13 mouse cellular contexts compared by ENCODE assay signal in genomic region chr2:16183158-16183557, GRCm38 (mm10).
"Had no signal": no experiment of that assay in that cellular context is flagged by ENCODE, and none has a peak within 500 bp of the region (broad histone marks: within the 10 kb centered on the region; RNA-seq: fewer than 3 reads in every experiment).

No protein-coding gene starts in this region.

- H3K4me1 ChIP-seq: limb, embryonic 10.5 days; limb, embryonic 13.5 days; liver, embryonic 13.5 days; midbrain, embryonic 13.5 days had no signal

- DNase-seq: kidney, adult 11 months; kidney, adult 8-10 months; kidney, postnatal 14 days; kidney, postnatal 4 days; liver; liver, embryonic 13.5 days; lung, embryonic 14.5 days; thymus, adult 18-20 months; thymus, postnatal 36 days had no signal

- H3K9me3 ChIP-seq: limb, embryonic 10.5 days; limb, embryonic 13.5 days; liver, embryonic 13.5 days had no signal

- H3K27ac ChIP-seq: limb, embryonic 10.5 days; limb, embryonic 13.5 days; liver, embryonic 13.5 days; midbrain, embryonic 13.5 days had no signal

- H3K9ac ChIP-seq: limb, embryonic 13.5 days; liver, embryonic 13.5 days; lung, embryonic 14.5 days; midbrain, embryonic 13.5 days had no signal

- ATAC-seq: lung, postnatal 0 days; midbrain, embryonic 13.5 days had no signal

- H3K4me2 ChIP-seq: limb, embryonic 13.5 days; liver, embryonic 13.5 days; lung, embryonic 14.5 days; midbrain, embryonic 13.5 days had no signal

- H3K4me3 ChIP-seq: limb, embryonic 10.5 days; limb, embryonic 13.5 days; liver, embryonic 13.5 days; midbrain, embryonic 13.5 days had no signal

- H3K36me3 ChIP-seq: limb, embryonic 10.5 days; limb, embryonic 13.5 days; liver, embryonic 13.5 days; midbrain, embryonic 13.5 days had no signal

- H3K27me3 ChIP-seq: limb, embryonic 13.5 days; liver, embryonic 13.5 days; midbrain, embryonic 13.5 days had no signal
